Mouse (Mus musculus): ENCODE measurements at regions not wholly inside any gene's neighbourhood (a gene's known extent, or its start where the extent isn't known, plus 50 kb on each side); places are given as distances from the start of the nearest gene placed in this dataset.

DNA sequence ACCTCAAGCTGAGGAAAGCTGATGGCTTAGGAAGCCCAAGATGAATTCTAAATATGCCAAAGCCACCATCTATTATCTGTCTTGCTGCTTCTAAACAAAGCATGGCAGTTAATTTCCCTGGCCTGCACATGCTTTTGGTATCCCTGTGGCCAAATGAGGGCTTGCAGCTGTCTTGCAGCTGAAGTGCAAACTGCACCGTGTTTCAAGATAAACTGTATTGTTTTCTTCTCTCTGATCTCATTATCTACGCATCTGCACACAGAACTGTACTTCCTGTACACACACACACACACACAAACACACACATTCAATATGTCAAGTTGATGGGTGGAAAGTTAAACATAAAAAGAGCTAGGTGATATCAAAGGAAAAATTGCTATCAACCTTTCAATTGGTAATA is 221.7 kb upstream of the Veph1 start:
- TF ChIP-seq CHD2 (IDR thresholded peaks at IDR 0.05; ENCODE audit: low read depth, low read length) (no peak), ZNF384 (IDR thresholded peaks at IDR 0.05; ENCODE audit: low read depth, low read length) (no peak), HCFC1 (IDR thresholded peaks at IDR 0.05; ENCODE audit: borderline replicate concordance, insufficient read depth, low read length) (no peak), MAFK (IDR thresholded peaks at IDR 0.05; ENCODE audit: insufficient read depth, low read depth, low read length) (no peak)
